ENCODE assay signal across 15 mouse cellular contexts in genomic region chr4:138458735-138459440, GRCm38 (mm10). TPM values are rescaled to one million over a fixed set of nuclear protein-coding genes. Genes with fewer than 3 reads are reported as not detected.
DNase-seq lines count a peak whose midpoint lies in the region; ATAC-seq and TF ChIP-seq lines count a peak whose summit lies in the region.
"Had no signal": no experiment of that assay in that cellular context is flagged by ENCODE, and none has a peak within 500 bp of the region (broad histone marks: within the 10 kb centered on the region; RNA-seq: fewer than 3 reads in every experiment).

No protein-coding gene starts in this region.

- TF ChIP-seq EP300 in liver, embryonic 14.5 days (IDR thresholded peaks at IDR 0.05; ENCODE audit: low read depth), result no peak

- no peak overlapping the region for H3K4me3 ChIP-seq in forebrain, embryonic 13.5 days
- no peak overlapping the region for H3K4me3 ChIP-seq in forebrain, embryonic 12.5 days (replicated peaks)
- no peak overlapping the region for H3K4me3 ChIP-seq in liver, embryonic 14.5 days (ENCODE audit: insufficient read depth in 1 of 2, low read depth in 2 of 2, low read length in 2 of 2)
- H3K4me3 ChIP-seq in forebrain, embryonic 16.5 days (replicated peaks; ENCODE audit: low read length), result no peak overlapping the region
- H3K4me3 ChIP-seq: megakaryocyte, embryonic 14.5 days; neural tube, embryonic 12.5 days had no signal

- no peaks in the 10 kb centered on the region for H3K9me3 ChIP-seq in forebrain, embryonic 13.5 days (replicated peaks)
- no peaks in the 10 kb centered on the region for H3K9me3 ChIP-seq in forebrain, embryonic 12.5 days
- no peaks in the 10 kb centered on the region for H3K9me3 ChIP-seq in liver, embryonic 14.5 days (ENCODE audit: control insufficient read depth, low read length)
- H3K9me3 ChIP-seq in forebrain, embryonic 16.5 days (ENCODE audit: control insufficient read depth, low read length), result no peaks in the 10 kb centered on the region
- H3K9me3 ChIP-seq: neural tube, embryonic 12.5 days had no signal

- no peak for TF ChIP-seq CTCF in brain, embryonic 14.5 days (IDR thresholded peaks at IDR 0.05; ENCODE audit: borderline replicate concordance, extremely low read depth, insufficient read depth, insufficient read length)
- no peak for TF ChIP-seq CTCF in liver, embryonic 14.5 days (IDR thresholded peaks at IDR 0.05; ENCODE audit: low read depth)

- no peak for TF ChIP-seq POLR2A in brain, embryonic 14.5 days (IDR thresholded peaks at IDR 0.05; ENCODE audit: borderline replicate concordance, extremely low read depth, insufficient read depth, insufficient read length, poor library complexity, severe bottlenecking)

- H3K4me2 ChIP-seq in forebrain, embryonic 13.5 days, result no peak overlapping the region
- H3K4me2 ChIP-seq in forebrain, embryonic 12.5 days, result no peak overlapping the region
- peak overlapping the region; percentile 34; the same call in 1 of the 2 replicates for H3K4me2 ChIP-seq in liver, embryonic 14.5 days (ENCODE audit: low read depth)
- no peak overlapping the region for H3K4me2 ChIP-seq in forebrain, embryonic 16.5 days (ENCODE audit: low read length)
- H3K4me2 ChIP-seq: neural tube, embryonic 12.5 days had no signal

- H3K27ac ChIP-seq in forebrain, embryonic 13.5 days, result no peak overlapping the region
- no peak overlapping the region for H3K27ac ChIP-seq in forebrain, embryonic 12.5 days
- H3K27ac ChIP-seq in liver, embryonic 14.5 days, result no peak overlapping the region
- H3K27ac ChIP-seq in forebrain, embryonic 16.5 days (ENCODE audit: low read length), result no peak overlapping the region
- H3K27ac ChIP-seq: neural tube, embryonic 12.5 days had no signal

- 0 out of 2 replicates have a peak overlapping the region, but pooled peaks have one; percentile 12 for H3K9ac ChIP-seq in forebrain, embryonic 13.5 days
- no peak overlapping the region for H3K9ac ChIP-seq in forebrain, embryonic 12.5 days
- no peak overlapping the region for H3K9ac ChIP-seq in liver, embryonic 14.5 days (replicated peaks)
- no peak overlapping the region for H3K9ac ChIP-seq in forebrain, embryonic 16.5 days (replicated peaks; ENCODE audit: low read depth, low read length)
- H3K9ac ChIP-seq: neural tube, embryonic 12.5 days had no signal

- DNase-seq in left cerebral cortex, postnatal 4 days, result peak; percentile 45
- no peak for DNase-seq in left cerebral cortex, adult 18-20 months (ENCODE audit: low spot score in 2 of 2)
- DNase-seq in brain, embryonic 14.5 days (ENCODE audit: low read depth), result peak; percentile 15
- no peak for DNase-seq in liver, embryonic 14.5 days (ENCODE audit: low read depth in 3 of 3, low spot score in 3 of 3)
- DNase-seq in heart, postnatal 10 days, result no peak
- DNase-seq: adrenal gland, postnatal 36 days; cerebellum, adult 11 months; heart, adult 11 months; thymus, postnatal 25 days had no signal

- peaks cover 54% of the 10 kb centered on the region for H3K27me3 ChIP-seq in forebrain, embryonic 13.5 days
- H3K27me3 ChIP-seq in forebrain, embryonic 12.5 days, result peaks cover 65% of the 10 kb centered on the region
- peaks cover 44% of the 10 kb centered on the region for H3K27me3 ChIP-seq in liver, embryonic 14.5 days (ENCODE audit: control insufficient read depth, insufficient read depth, low read length)
- H3K27me3 ChIP-seq in forebrain, embryonic 16.5 days (replicated peaks; ENCODE audit: control insufficient read depth, insufficient read depth, low read length), result 0 out of 2 replicates have a peak, but pooled peaks cover 2% of the 10 kb centered on the region
- H3K27me3 ChIP-seq: neural tube, embryonic 12.5 days had no signal

- H3K36me3 ChIP-seq in forebrain, embryonic 13.5 days (ENCODE audit: poor library complexity, severe bottlenecking), result no peaks in the 10 kb centered on the region
- H3K36me3 ChIP-seq in forebrain, embryonic 12.5 days (replicated peaks), result no peaks in the 10 kb centered on the region
- no peaks in the 10 kb centered on the region for H3K36me3 ChIP-seq in liver, embryonic 14.5 days (replicated peaks; ENCODE audit: control insufficient read depth, insufficient read depth, low read depth)
- H3K36me3 ChIP-seq in forebrain, embryonic 16.5 days (ENCODE audit: control insufficient read depth, insufficient read depth), result no peaks in the 10 kb centered on the region
- H3K36me3 ChIP-seq: G1E had no signal

- ATAC-seq in forebrain, embryonic 13.5 days, result no peak
- ATAC-seq in forebrain, embryonic 12.5 days (ENCODE audit: low FRiP score), result no peak
- no peak for ATAC-seq in liver, embryonic 14.5 days (ENCODE audit: insufficient read depth)
- no peak for ATAC-seq in forebrain, embryonic 16.5 days

- intact Hi-C loops in left cerebral cortex, postnatal 4 days (cut with DNase I), result no loop called here
- intact Hi-C loops in heart, postnatal 10 days (cut with DNase I), result no loop called here

- peaks cover 41% of the 10 kb centered on the region for H3K4me1 ChIP-seq in forebrain, embryonic 13.5 days
- peaks cover 71% of the 10 kb centered on the region for H3K4me1 ChIP-seq in forebrain, embryonic 12.5 days
- H3K4me1 ChIP-seq in liver, embryonic 14.5 days (replicated peaks; ENCODE audit: control insufficient read depth in 2 of 2, insufficient read depth in 2 of 2, low read length in 1 of 2), result peaks cover 0 to 12% of the 10 kb centered on the region in 2 experiments; a peak in 2 of 4 replicates
- H3K4me1 ChIP-seq in forebrain, embryonic 16.5 days (replicated peaks; ENCODE audit: control insufficient read depth, insufficient read depth, low read length), result peaks cover 33% of the 10 kb centered on the region

- WGBS in forebrain, embryonic 13.5 days, result 42% methylated on average over 5 of the region's 5 CpGs
- 52% methylated on average over 5 of the region's 5 CpGs for WGBS in forebrain, embryonic 12.5 days
- WGBS in liver, embryonic 14.5 days (ENCODE audit: insufficient replicate concordance), result 47% methylated on average over 5 of the region's 5 CpGs
- WGBS in forebrain, embryonic 16.5 days, result 50% methylated on average over 5 of the region's 5 CpGs

RNA-seq across cellular contexts. Expression of gene Camk2n1, which starts 4.8 kb away (rescaled TPM):
- polyA plus RNA-seq in forebrain, embryonic 13.5 days (2015; fragmentation: Nextera tagmentation; extraction: Ambion mirVana), result 6.6 and 6.9 TPM in 2 replicates
- polyA plus RNA-seq in forebrain, embryonic 12.5 days (2016; fragmentation: Nextera tagmentation; extraction: Ambion mirVana), result 4.8 and 5.4 TPM in 2 replicates
- 100 to 1,000 TPM; 106 to 110 TPM for total RNA-seq in left cerebral cortex, postnatal 4 days (2021)
- 1,000 to 10,000 TPM; 1,197 to 1,322 TPM for total RNA-seq in left cerebral cortex, adult 18-20 months (2021)
- 28.3 and 37.4 TPM in 2 replicates for polyA plus RNA-seq in brain, embryonic 14.5 days (2012; rRNA removed)
- 2.3 and 2.6 TPM in 2 replicates for polyA plus RNA-seq in liver, embryonic 14.5 days (2012; rRNA removed)
- 1.1 TPM in 2 replicates for polyA plus RNA-seq in liver, embryonic 14.5 days (2014; fragmentation: Nextera tagmentation; extraction: Ambion mirVana)
- 9.8 and 10.2 TPM in 2 replicates for polyA plus RNA-seq in forebrain, embryonic 16.5 days (2015; fragmentation: Nextera tagmentation; extraction: Ambion mirVana)
- 10 to 100 TPM in 1 of 2 experiments, 1 to 10 TPM in 1; 9.8 to 10.1 TPM for total RNA-seq in heart, postnatal 10 days (2021)

RNA-seq across cellular contexts. Expression of gene Mul1, which starts 24.4 kb away (rescaled TPM):
- 18.6 and 19.2 TPM in 2 replicates for polyA plus RNA-seq in forebrain, embryonic 13.5 days (2015; fragmentation: Nextera tagmentation; extraction: Ambion mirVana)
- polyA plus RNA-seq in forebrain, embryonic 12.5 days (2016; fragmentation: Nextera tagmentation; extraction: Ambion mirVana), result 14.5 and 14.7 TPM in 2 replicates
- 10 to 100 TPM; 35.4 to 35.8 TPM for total RNA-seq in left cerebral cortex, postnatal 4 days (2021)
- 10 to 100 TPM; 70.8 to 72.3 TPM for total RNA-seq in left cerebral cortex, adult 18-20 months (2021)
- 14.5 and 19.6 TPM in 2 replicates for polyA plus RNA-seq in brain, embryonic 14.5 days (2012; rRNA removed)
- 3.8 and 4.3 TPM in 2 replicates for polyA plus RNA-seq in liver, embryonic 14.5 days (2012; rRNA removed)
- polyA plus RNA-seq in liver, embryonic 14.5 days (2014; fragmentation: Nextera tagmentation; extraction: Ambion mirVana), result 7.7 and 8.7 TPM in 2 replicates
- polyA plus RNA-seq in forebrain, embryonic 16.5 days (2015; fragmentation: Nextera tagmentation; extraction: Ambion mirVana), result 18.4 and 20.2 TPM in 2 replicates
- total RNA-seq in heart, postnatal 10 days (2021), result 10 to 100 TPM; 70.6 to 72.2 TPM

Comparison
In these comparisons a context has a peak if more than half of its experiments do, and no peak if none do; other contexts are left out.
1. DNase-seq: peak in left cerebral cortex, postnatal 4 days (single experiment) and brain, embryonic 14.5 days (single experiment); none in left cerebral cortex, adult 18-20 months (0 of 2), liver, embryonic 14.5 days (0 of 3) and heart, postnatal 10 days (0 of 2).